Mouse (Mus musculus): ENCODE results near the gene Pcdh15. TPM values are rescaled to one million over a fixed set of nuclear protein-coding genes. Genes with fewer than 3 reads are reported as not detected.

Pcdh15 gene
- polyA plus RNA-seq, 1 experiment, result 0.08 TPM

GRCm38 (mm10) chr10:73161757-73162156 lies 62.6 kb downstream of the Pcdh15 start:
- Histone ChIP-seq H3ac (ENCODE audit: control insufficient read depth, insufficient read length) (no peak overlapping the region), H3K79me2 (ENCODE audit: control insufficient read depth, insufficient read depth) (no peaks in the 10 kb centered on the region), H3K4me2 (ENCODE audit: low read depth) (no peak overlapping the region), H3K27me3 (ENCODE audit: control insufficient read depth, insufficient read depth, insufficient read length) (no peaks in the 10 kb centered on the region), H3K36me3 (ENCODE audit: control insufficient read depth, insufficient read depth) (no peaks in the 10 kb centered on the region), H3K4me3 (no peak overlapping the region)
- no peak for TF ChIP-seq SRF (IDR thresholded peaks at IDR 0.05; ENCODE audit: control insufficient read depth, insufficient read length, low read depth)

GRCm38 (mm10) chr10:73216001-73216400 lies 116.9 kb downstream of the Pcdh15 start:
- no peaks in the 10 kb centered on the region for H3K79me2 ChIP-seq (ENCODE audit: control insufficient read depth, insufficient read depth)
- H3K27me3 ChIP-seq (ENCODE audit: control insufficient read depth, insufficient read depth, insufficient read length), result no peaks in the 10 kb centered on the region
- no peak overlapping the region for H3K4me3 ChIP-seq
- H3K36me3 ChIP-seq (ENCODE audit: control insufficient read depth, insufficient read depth), result no peaks in the 10 kb centered on the region
- H3ac ChIP-seq (ENCODE audit: control insufficient read depth, insufficient read length), result no peak overlapping the region
- no peak for TF ChIP-seq REST (IDR thresholded peaks at IDR 0.05; ENCODE audit: insufficient read depth, insufficient read length)
- TF ChIP-seq POLR2A (IDR thresholded peaks at IDR 0.05; ENCODE audit: insufficient read length, low read depth), result no peak
- H3K4me2 ChIP-seq (ENCODE audit: low read depth), result no peak overlapping the region

GRCm38 (mm10) chr10:73242294-73242693 lies 143.2 kb downstream of the Pcdh15 start:
- TF ChIP-seq USF1 (IDR thresholded peaks at IDR 0.05; ENCODE audit: low read depth), result no peak
- no peak for TF ChIP-seq REST (IDR thresholded peaks at IDR 0.05; ENCODE audit: insufficient read depth, insufficient read length)
- TF ChIP-seq MAX (IDR thresholded peaks at IDR 0.05; ENCODE audit: low read depth), result no peak
- no peak overlapping the region for H3K4me3 ChIP-seq

GRCm38 (mm10) chr10:73280438-73280837 lies 181.3 kb downstream of the Pcdh15 start:
- TF ChIP-seq TCF12 (IDR thresholded peaks at IDR 0.05; ENCODE audit: insufficient read depth, poor library complexity, severe bottlenecking) (no peak), CEBPB (IDR thresholded peaks at IDR 0.05; ENCODE audit: insufficient read depth, poor library complexity, severe bottlenecking) (no peak), E2F4 (IDR thresholded peaks at IDR 0.05; ENCODE audit: insufficient read depth) (no peak), SRF (IDR thresholded peaks at IDR 0.05; ENCODE audit: control insufficient read depth, insufficient read length, low read depth) (no peak), MYOD1 (IDR thresholded peaks at IDR 0.05; ENCODE audit: control insufficient read depth in 1 of 3, insufficient read length in 2 of 3, low read depth in 2 of 3) (no peak), USF1 (IDR thresholded peaks at IDR 0.05; ENCODE audit: low read depth) (no peak), REST (IDR thresholded peaks at IDR 0.05; ENCODE audit: insufficient read depth, insufficient read length) (no peak), POLR2AphosphoS2 (IDR thresholded peaks at IDR 0.05; ENCODE audit: insufficient read length, low read depth) (no peak), POLR2A (IDR thresholded peaks at IDR 0.05; ENCODE audit: insufficient read length, low read depth) (no peak), MYOG (IDR thresholded peaks at IDR 0.05; ENCODE audit: control insufficient read depth in 1 of 3, insufficient read depth in 1 of 3, insufficient read length in 2 of 3, low read depth in 2 of 3) (no peak), TCF3 (IDR thresholded peaks at IDR 0.05; ENCODE audit: insufficient read length, low read depth) (no peak), MAX (IDR thresholded peaks at IDR 0.05; ENCODE audit: low read depth) (no peak)
- no peak overlapping the region for H3K4me2 ChIP-seq (ENCODE audit: low read depth)
- no peaks in the 10 kb centered on the region for H3K36me3 ChIP-seq (ENCODE audit: control insufficient read depth, insufficient read depth)
- H3K79me2 ChIP-seq (ENCODE audit: control insufficient read depth, insufficient read depth), result no peaks in the 10 kb centered on the region
- H3K4me3 ChIP-seq, result no peak overlapping the region
- no peaks in the 10 kb centered on the region for H3K27me3 ChIP-seq (ENCODE audit: control insufficient read depth, insufficient read depth, insufficient read length)
- H3ac ChIP-seq (ENCODE audit: control insufficient read depth, insufficient read length), result no peak overlapping the region

More at GRCm38 (mm10) chr10:73242294-73242693, 143.2 kb downstream of the Pcdh15 start:
- Histone ChIP-seq H3K27me3 (ENCODE audit: control insufficient read depth, insufficient read depth, insufficient read length) (no peaks in the 10 kb centered on the region), H3K36me3 (ENCODE audit: control insufficient read depth, insufficient read depth) (no peaks in the 10 kb centered on the region), H3K4me2 (ENCODE audit: low read depth) (no peak overlapping the region), H3K79me2 (ENCODE audit: control insufficient read depth, insufficient read depth) (no peaks in the 10 kb centered on the region), H3ac (ENCODE audit: control insufficient read depth, insufficient read length) (no peak overlapping the region)

- H3K27me3 ChIP-seq (ENCODE audit: control insufficient read depth, insufficient read depth, insufficient read length), result no peaks in the 10 kb centered on the region
- H3K79me2 ChIP-seq (ENCODE audit: control insufficient read depth, insufficient read depth), result no peaks in the 10 kb centered on the region
Measured at GRCm38 (mm10) chr10:73296456-73296855, 197.3 kb downstream of the Pcdh15 start.

DNA sequence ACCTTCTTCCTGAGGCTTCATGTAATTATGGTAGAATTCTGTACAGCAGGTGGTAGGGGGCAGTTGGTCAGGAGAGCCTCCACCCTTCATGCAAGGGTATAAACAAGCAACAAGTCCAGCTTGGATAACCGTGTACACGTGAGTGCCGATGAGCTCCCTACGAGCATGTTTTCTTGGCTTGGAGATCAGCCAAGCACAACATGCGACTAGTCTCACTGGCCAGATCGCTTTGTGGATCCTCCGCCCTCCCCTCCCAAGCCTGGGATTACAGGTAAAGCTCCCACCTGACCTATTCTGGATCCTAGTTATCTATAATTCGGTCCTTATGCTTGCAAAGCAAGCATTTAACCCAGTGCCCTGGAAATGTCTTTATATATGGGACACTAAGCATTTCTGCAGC lies 202.8 kb downstream of the Pcdh15 start:
- Histone ChIP-seq H3K4me3 (no peak overlapping the region), H3ac (ENCODE audit: control insufficient read depth, insufficient read length) (no peak overlapping the region), H3K79me2 (ENCODE audit: control insufficient read depth, insufficient read depth) (no peaks in the 10 kb centered on the region), H3K4me2 (ENCODE audit: low read depth) (no peak overlapping the region), H3K36me3 (ENCODE audit: control insufficient read depth, insufficient read depth) (no peaks in the 10 kb centered on the region), H3K27me3 (ENCODE audit: control insufficient read depth, insufficient read depth, insufficient read length) (no peaks in the 10 kb centered on the region)
- no peak for TF ChIP-seq MYOG (IDR thresholded peaks at IDR 0.05; ENCODE audit: control insufficient read depth in 1 of 3, insufficient read depth in 1 of 3, insufficient read length in 2 of 3, low read depth in 2 of 3)
- no peak for TF ChIP-seq MAX (IDR thresholded peaks at IDR 0.05; ENCODE audit: low read depth)
- TF ChIP-seq TCF3 (IDR thresholded peaks at IDR 0.05; ENCODE audit: insufficient read length, low read depth), result no peak
- TF ChIP-seq USF1 (IDR thresholded peaks at IDR 0.05; ENCODE audit: low read depth), result no peak
- no peak for TF ChIP-seq SRF (IDR thresholded peaks at IDR 0.05; ENCODE audit: control insufficient read depth, insufficient read length, low read depth)
- TF ChIP-seq MYOD1 (IDR thresholded peaks at IDR 0.05; ENCODE audit: control insufficient read depth in 1 of 3, insufficient read length in 2 of 3, low read depth in 2 of 3), result no peak
- TF ChIP-seq E2F4 (IDR thresholded peaks at IDR 0.05; ENCODE audit: insufficient read depth), result no peak
- TF ChIP-seq POLR2A (IDR thresholded peaks at IDR 0.05; ENCODE audit: insufficient read length, low read depth), result no peak
- no peak for TF ChIP-seq TCF12 (IDR thresholded peaks at IDR 0.05; ENCODE audit: insufficient read depth, poor library complexity, severe bottlenecking)
- TF ChIP-seq REST (IDR thresholded peaks at IDR 0.05; ENCODE audit: insufficient read depth, insufficient read length), result no peak
- TF ChIP-seq CEBPB (IDR thresholded peaks at IDR 0.05; ENCODE audit: insufficient read depth, poor library complexity, severe bottlenecking), result no peak
- no peak for TF ChIP-seq POLR2AphosphoS2 (IDR thresholded peaks at IDR 0.05; ENCODE audit: insufficient read length, low read depth)

More at GRCm38 (mm10) chr10:73296456-73296855, 197.3 kb downstream of the Pcdh15 start:
- H3K36me3 ChIP-seq (ENCODE audit: control insufficient read depth, insufficient read depth), result no peaks in the 10 kb centered on the region
- no peak for TF ChIP-seq E2F4 (IDR thresholded peaks at IDR 0.05; ENCODE audit: insufficient read depth)
- no peak for TF ChIP-seq MYOG (IDR thresholded peaks at IDR 0.05; ENCODE audit: control insufficient read depth in 1 of 3, insufficient read depth in 1 of 3, insufficient read length in 2 of 3, low read depth in 2 of 3)
- no peak overlapping the region for H3K4me3 ChIP-seq
- no peak overlapping the region for H3ac ChIP-seq (ENCODE audit: control insufficient read depth, insufficient read length)
- H3K4me2 ChIP-seq (ENCODE audit: low read depth), result no peak overlapping the region
